Mouse (Mus musculus) midbrain, embryonic 11.5 days (tissue): ENCODE results near the gene Dnttip1. TPM values are rescaled to one million over a fixed set of nuclear protein-coding genes. Genes with fewer than 3 reads are reported as not detected.

Experiments
- ATAC-seq: fragments of 200-750 bp; cut with Nextera tagmentation; 2 replicates; pipeline ENCODE4 v1.8.0; 2017; ENCODE audit warnings: moderate TSS enrichment, moderate library complexity; ENCODE audit not compliant: low FRiP score
- DNase-seq: peaks from one replicate; pipeline ENCODE4 v3.0.0; 2015; ENCODE audit warnings: low spot score; ENCODE audit errors: missing footprints
- H3K27ac ChIP-seq: fragments of 300-500 bp; sonication (generic); 2 replicates; pipeline ENCODE4 v1.5.1; 2014; ENCODE audit warnings: low read depth, low read length
- H3K27me3 ChIP-seq: fragments of 300-500 bp; sonication (generic); 2 replicates; pipeline ENCODE4 v1.6.1; 2014; ENCODE audit warnings: mild to moderate bottlenecking, low read length, moderate library complexity, mixed read lengths; ENCODE audit not compliant: control insufficient read depth, insufficient read depth
- H3K36me3 ChIP-seq: fragments of 300-500 bp; sonication (generic); 2 replicates; pipeline ENCODE4 v1.6.1; 2014; ENCODE audit warnings: mild to moderate bottlenecking, low read length, moderate library complexity, mixed read lengths; ENCODE audit not compliant: control insufficient read depth, insufficient read depth
- H3K4me1 ChIP-seq: fragments of 300-500 bp; sonication (generic); 2 replicates; pipeline ENCODE4 v1.6.1; 2014; ENCODE audit warnings: low read length; ENCODE audit not compliant: control insufficient read depth, insufficient read depth
- H3K4me2 ChIP-seq: fragments of 300-500 bp; sonication (generic); 2 replicates; pipeline ENCODE4 v1.6.1; 2014; ENCODE audit warnings: mild to moderate bottlenecking, moderate library complexity
- H3K4me3 ChIP-seq: fragments of 300-500 bp; sonication (generic); 2 replicates; pipeline ENCODE4 v1.5.1; 2014; ENCODE audit warnings: low read depth, low read length
- H3K9ac ChIP-seq: fragments of 300-500 bp; sonication (generic); 2 replicates; pipeline ENCODE4 v1.6.1; 2014; ENCODE audit warnings: low read length
- H3K9me3 ChIP-seq: fragments of 300-500 bp; sonication (generic); 2 replicates; pipeline ENCODE4 v1.6.1; 2016; ENCODE audit warnings: low read length; ENCODE audit not compliant: control insufficient read depth
- WGBS: fragments of 180-500 bp; shearing (Covaris S2); extraction: QIAGEN DNeasy Blood & Tissue Kit; methylation state at CpG from one replicate; pipeline ENCODE4 v1.1.7; 2014; 5-methylcytosine and 5-hydroxymethylcytosine counted together
- polyA plus RNA-seq: library from polyadenylated mRNA; unstranded; fragments of >200 nt; fragmentation: Nextera tagmentation; extraction: Ambion mirVana; gene quantifications from 2 replicates; pipeline ENCODE4 v1.2.1, GENCODE M21; 2014

Gene Dnttip1
- polyA plus RNA-seq, 1 experiment from 2014 or later: 75.9 TPM

- DNase-seq (no peak), ATAC-seq (no peak)
- Histone ChIP-seq H3K27ac (no peak overlapping the region), H3K9ac (no peak overlapping the region), H3K27me3 (no peaks in the 10 kb centered on the region), H3K4me1 (peaks cover 8% of the 10 kb centered on the region), H3K9me3 (no peaks in the 10 kb centered on the region), H3K4me3 (no peak overlapping the region), H3K4me2 (no peak overlapping the region), H3K36me3 (no peaks in the 10 kb centered on the region)
- WGBS: 78% methylated on average over 7 of the region's 7 CpGs
These were observed 38.3 kb downstream of the Dnttip1 start for GRCm38 (mm10) chr2:164783926-164784581.

GRCm38 (mm10) chr2:164784869-164785420 lies 39.2 kb downstream of the Dnttip1 start:
- Histone ChIP-seq H3K27ac (no peak overlapping the region), H3K4me3 (peak overlapping the region; percentile 66)
- WGBS: 20% methylated on average over 7 of the region's 7 CpGs

GRCm38 (mm10) chr2:164785481-164786387 lies 40.0 kb downstream of the Dnttip1 start, which contains the start of gene Snx21:
Gene Snx21 (plus strand): TSS chr2:164785823.
- Histone ChIP-seq H3K4me3 (peak within 1 kb of the TSS; percentile 66), H3K4me1 (peaks cover 8% of the 10 kb centered on the region), H3K27me3 (no peaks in the 10 kb centered on the region), H3K9me3 (no peaks in the 10 kb centered on the region), H3K4me2 (peak within 1 kb of the TSS; percentile 87), H3K27ac (no peak within 1 kb of the TSS), H3K9ac (peak within 1 kb of the TSS; percentile 75), H3K36me3 (no peaks in the 10 kb centered on the region)
- under 1% methylated on average over 78 of the region's 89 CpGs for WGBS
- DNase-seq (peak; percentile 99), ATAC-seq (peak; percentile 95)

More at GRCm38 (mm10) chr2:164784869-164785420, 39.2 kb downstream of the Dnttip1 start:
- H3K36me3 ChIP-seq: no peaks in the 10 kb centered on the region
- ATAC-seq (no peak), DNase-seq (no peak)
- H3K9ac ChIP-seq: peak overlapping the region; percentile 75
- peaks cover 8% of the 10 kb centered on the region for H3K4me1 ChIP-seq
- H3K9me3 ChIP-seq: no peaks in the 10 kb centered on the region
- no peaks in the 10 kb centered on the region for H3K27me3 ChIP-seq
- peak overlapping the region; percentile 87 for H3K4me2 ChIP-seq

GRCm38 (mm10) chr2:164786388-164786885 lies 40.7 kb downstream of the Dnttip1 start:
- no peak overlapping the region for H3K27ac ChIP-seq
- 11% methylated on average over 15 of the region's 15 CpGs for WGBS
- H3K9me3 ChIP-seq: no peaks in the 10 kb centered on the region
- H3K4me2 ChIP-seq: peak overlapping the region; percentile 87
- DNase-seq: peak; percentile 90
- H3K27me3 ChIP-seq: no peaks in the 10 kb centered on the region
- H3K36me3 ChIP-seq: no peaks in the 10 kb centered on the region
- peak; percentile 13; the same call in 1 of the 2 replicates for ATAC-seq
- peak overlapping the region; percentile 75 for H3K9ac ChIP-seq
- H3K4me3 ChIP-seq: peak overlapping the region; percentile 66
- peaks cover 8% of the 10 kb centered on the region for H3K4me1 ChIP-seq

GRCm38 (mm10) chr2:164787032-164787431 lies 41.2 kb downstream of the Dnttip1 start:
- Histone ChIP-seq H3K4me3 (no peak overlapping the region), H3K4me2 (no peak overlapping the region; the same call in 1 of the 2 replicates), H3K36me3 (peaks cover under 1% of the 10 kb centered on the region; the same call in 1 of the 2 replicates), H3K27ac (no peak overlapping the region), H3K27me3 (no peaks in the 10 kb centered on the region), H3K9me3 (no peaks in the 10 kb centered on the region), H3K9ac (no peak overlapping the region), H3K4me1 (peaks cover 8% of the 10 kb centered on the region)
- WGBS: 87% methylated on average over 3 of the region's 3 CpGs
- ATAC-seq: no peak
- no peak for DNase-seq

GRCm38 (mm10) chr2:164787779-164788178 lies 42.0 kb downstream of the Dnttip1 start:
- no peaks in the 10 kb centered on the region for H3K27me3 ChIP-seq
- peaks cover 5% of the 10 kb centered on the region; the same call in 1 of the 2 replicates for H3K36me3 ChIP-seq
- H3K4me3 ChIP-seq: no peak overlapping the region
- no peak overlapping the region for H3K27ac ChIP-seq
- H3K9me3 ChIP-seq: no peaks in the 10 kb centered on the region
- H3K4me2 ChIP-seq: no peak overlapping the region
- DNase-seq (no peak), ATAC-seq (no peak)
- no peak overlapping the region for H3K9ac ChIP-seq
- peaks cover 8% of the 10 kb centered on the region for H3K4me1 ChIP-seq
- WGBS: 82% methylated on average over 10 of the region's 10 CpGs

GRCm38 (mm10) chr2:164788411-164788810 lies 42.6 kb downstream of the Dnttip1 start:
- DNase-seq: no peak
- H3K27me3 ChIP-seq: no peaks in the 10 kb centered on the region
- H3K9ac ChIP-seq: no peak overlapping the region
- H3K27ac ChIP-seq: no peak overlapping the region
- 77% methylated on average over 4 of the region's 4 CpGs for WGBS
- ATAC-seq: no peak
- H3K4me2 ChIP-seq: no peak overlapping the region
- peaks cover 8% of the 10 kb centered on the region for H3K4me1 ChIP-seq
- no peak overlapping the region for H3K4me3 ChIP-seq
- peaks cover 8% of the 10 kb centered on the region; the same call in 1 of the 2 replicates for H3K36me3 ChIP-seq
- H3K9me3 ChIP-seq: no peaks in the 10 kb centered on the region

GRCm38 (mm10) chr2:164790451-164790850 lies 44.7 kb downstream of the Dnttip1 start:
- H3K9ac ChIP-seq: no peak overlapping the region
- H3K4me3 ChIP-seq: no peak overlapping the region
- no peak for ATAC-seq
- no peak overlapping the region for H3K27ac ChIP-seq
- peaks cover 8% of the 10 kb centered on the region; the same call in 1 of the 2 replicates for H3K36me3 ChIP-seq
- H3K4me2 ChIP-seq: no peak overlapping the region
- no peaks in the 10 kb centered on the region for H3K9me3 ChIP-seq
- no peak for DNase-seq
- H3K4me1 ChIP-seq: peaks cover 3% of the 10 kb centered on the region
- no peaks in the 10 kb centered on the region for H3K27me3 ChIP-seq
- WGBS: 83% methylated on average over 4 of the region's 4 CpGs
